Mouse (Mus musculus) neural tube, embryonic 11.5 days (tissue): ENCODE results near the gene Asphd2. TPM values are rescaled to one million over a fixed set of nuclear protein-coding genes. Genes with fewer than 3 reads are reported as not detected.

ENCODE experiments used
- ATAC-seq: fragments of 200-750 bp; cut with Nextera tagmentation; 2 replicates; pipeline ENCODE4 v1.8.0; 2017; ENCODE audit warnings: moderate number of reproducible peaks, mild to moderate bottlenecking, moderate TSS enrichment, moderate library complexity; ENCODE audit not compliant: insufficient read depth, low FRiP score, low TSS enrichment
- DNase-seq: peaks from one replicate; pipeline ENCODE4 v3.0.0-alpha.2; 2015; ENCODE audit warnings: low spot score
- H3K27ac ChIP-seq: fragments of 300-500 bp; sonication (generic); 2 replicates; pipeline ENCODE4 v1.5.1; 2014; ENCODE audit warnings: low read depth, mild to moderate bottlenecking, low read length
- H3K27me3 ChIP-seq: fragments of 300-500 bp; sonication (generic); 2 replicates; pipeline ENCODE4 v1.6.1; 2014; ENCODE audit warnings: mild to moderate bottlenecking, low read length, mixed read lengths; ENCODE audit not compliant: control insufficient read depth, insufficient read depth
- H3K36me3 ChIP-seq: fragments of 300-500 bp; sonication (generic); 2 replicates; pipeline ENCODE4 v1.6.1; 2014; ENCODE audit warnings: mild to moderate bottlenecking, low read length, moderate library complexity, mixed read lengths; ENCODE audit not compliant: control insufficient read depth, insufficient read depth
- H3K4me1 ChIP-seq: fragments of 300-500 bp; sonication (generic); 2 replicates; pipeline ENCODE4 v1.6.1; 2014; ENCODE audit warnings: low read length, mixed read lengths; ENCODE audit not compliant: control insufficient read depth, insufficient read depth
- H3K4me2 ChIP-seq: fragments of 300-500 bp; sonication (generic); 2 replicates; pipeline ENCODE4 v1.6.1; 2014; ENCODE audit warnings: low read depth, mild to moderate bottlenecking, moderate library complexity
- H3K4me3 ChIP-seq: fragments of 300-500 bp; sonication (generic); 2 replicates; pipeline ENCODE4 v1.5.1; 2014; ENCODE audit warnings: low read depth, low read length
- H3K9ac ChIP-seq: fragments of 300-500 bp; sonication (generic); 2 replicates; pipeline ENCODE4 v1.6.1; 2014; ENCODE audit warnings: mild to moderate bottlenecking, low read length
- H3K9me3 ChIP-seq: fragments of 300-500 bp; sonication (generic); 2 replicates; pipeline ENCODE4 v1.6.1; 2016; ENCODE audit warnings: low read length; ENCODE audit not compliant: control insufficient read depth
- WGBS: fragments of 180-500 bp; shearing (Covaris S2); extraction: QIAGEN DNeasy Blood & Tissue Kit; methylation state at CpG from one replicate; pipeline ENCODE4 v1.1.7; 2014; 5-methylcytosine and 5-hydroxymethylcytosine counted together
- polyA plus RNA-seq: library from polyadenylated mRNA; unstranded; fragments of >200 nt; fragmentation: Nextera tagmentation; extraction: Ambion mirVana; gene quantifications from 2 replicates; pipeline ENCODE4 v1.2.1, GENCODE M21; 2014

The Asphd2 gene
- polyA plus RNA-seq, 1 experiment from 2014 or later: 46.3 TPM

- H3K4me3 ChIP-seq: no peak overlapping the region
- 89% methylated on average over 9 of the region's 9 CpGs for WGBS
These were observed 38.3 kb downstream of the Asphd2 start for GRCm38 (mm10) chr5:112356322-112356721.

GRCm38 (mm10) chr5:112355910-112356309 lies 38.8 kb downstream of the Asphd2 start, which contains the start of gene Gm6583:
Gm6583 (minus strand) TSS chr5:112356033.
- Histone ChIP-seq H3K36me3 (no peaks in the 10 kb centered on the region), H3K4me2 (no peak within 1 kb of the TSS), H3K4me3 (no peak within 1 kb of the TSS), H3K4me1 (no peaks in the 10 kb centered on the region), H3K27me3 (no peaks in the 10 kb centered on the region), H3K9ac (no peak within 1 kb of the TSS), H3K9me3 (no peaks in the 10 kb centered on the region), H3K27ac (no peak within 1 kb of the TSS)
- whole genome bisulfite sequencing: 64% methylated on average over 13 of the region's 13 CpGs
- no peak for DNase-seq
- no peak for ATAC-seq

More at GRCm38 (mm10) chr5:112356322-112356721, 38.3 kb downstream of the Asphd2 start:
- DNase-seq: no peak
- Histone ChIP-seq H3K36me3 (no peaks in the 10 kb centered on the region), H3K27ac (no peak overlapping the region), H3K4me2 (no peak overlapping the region), H3K9me3 (no peaks in the 10 kb centered on the region), H3K27me3 (no peaks in the 10 kb centered on the region), H3K9ac (no peak overlapping the region), H3K4me1 (no peaks in the 10 kb centered on the region)
- no peak for ATAC-seq

- DNase-seq: no peak
- Histone ChIP-seq H3K36me3 (no peaks in the 10 kb centered on the region), H3K4me1 (no peaks in the 10 kb centered on the region), H3K4me3 (no peak overlapping the region), H3K4me2 (no peak overlapping the region), H3K9me3 (no peaks in the 10 kb centered on the region), H3K27ac (no peak overlapping the region), H3K27me3 (no peaks in the 10 kb centered on the region), H3K9ac (no peak overlapping the region)
- WGBS: 94% methylated on average over 6 of the region's 6 CpGs
- no peak for ATAC-seq
These were observed 39.2 kb downstream of the Asphd2 start for GRCm38 (mm10) chr5:112355493-112355892.

- ATAC-seq: no peak
- WGBS: 89% methylated on average over 8 of the region's 8 CpGs
These were observed 45.5 kb downstream of the Asphd2 start for GRCm38 (mm10) chr5:112349169-112349568.

GRCm38 (mm10) chr5:112346211-112346965 lies 48.3 kb downstream of the Asphd2 start:
- Histone ChIP-seq H3K4me2 (no peak overlapping the region), H3K4me1 (peaks cover 15% of the 10 kb centered on the region), H3K36me3 (peaks cover 3% of the 10 kb centered on the region), H3K9ac (no peak overlapping the region), H3K4me3 (no peak overlapping the region), H3K27me3 (no peaks in the 10 kb centered on the region), H3K9me3 (no peaks in the 10 kb centered on the region), H3K27ac (no peak overlapping the region)
- WGBS: 87% methylated on average over 16 of the region's 16 CpGs
- ATAC-seq: no peak
- no peak for DNase-seq

More at GRCm38 (mm10) chr5:112349169-112349568, 45.5 kb downstream of the Asphd2 start:
- DNase-seq: no peak
- peaks cover 5% of the 10 kb centered on the region; the same call in 1 of the 2 replicates for H3K4me1 ChIP-seq
- H3K9me3 ChIP-seq: no peaks in the 10 kb centered on the region
- H3K27ac ChIP-seq: no peak overlapping the region
- H3K27me3 ChIP-seq: no peaks in the 10 kb centered on the region
- no peak overlapping the region for H3K4me2 ChIP-seq
- H3K36me3 ChIP-seq: peaks cover 3% of the 10 kb centered on the region
- no peak overlapping the region for H3K9ac ChIP-seq
- H3K4me3 ChIP-seq: no peak overlapping the region

GRCm38 (mm10) chr5:112344092-112344960 lies 50.3 kb downstream of the Asphd2 start:
- no peak overlapping the region for H3K4me2 ChIP-seq
- H3K36me3 ChIP-seq: peaks cover 5% of the 10 kb centered on the region
- H3K27me3 ChIP-seq: no peaks in the 10 kb centered on the region
- 78% methylated on average over 6 of the region's 6 CpGs for WGBS
- no peak overlapping the region for H3K4me3 ChIP-seq
- H3K27ac ChIP-seq: no peak overlapping the region
- no peaks in the 10 kb centered on the region for H3K9me3 ChIP-seq
- no peak overlapping the region for H3K9ac ChIP-seq
- ATAC-seq: no peak
- DNase-seq: no peak
- H3K4me1 ChIP-seq: peaks cover 15% of the 10 kb centered on the region

- H3K9ac ChIP-seq: peak overlapping the region; percentile 82
- H3K4me3 ChIP-seq: peak overlapping the region; percentile 53
- DNase-seq: no peak
- ATAC-seq: peak; percentile 48; the same call in 1 of the 2 replicates
- H3K27ac ChIP-seq: no peak overlapping the region
- H3K36me3 ChIP-seq: peaks cover 5% of the 10 kb centered on the region
- H3K4me1 ChIP-seq: peaks cover 15% of the 10 kb centered on the region
- no peaks in the 10 kb centered on the region for H3K9me3 ChIP-seq
- peak overlapping the region; percentile 78 for H3K4me2 ChIP-seq
- under 1% methylated on average over 24 of the region's 24 CpGs for WGBS
- H3K27me3 ChIP-seq: no peaks in the 10 kb centered on the region
These were observed 51.5 kb downstream of the Asphd2 start for GRCm38 (mm10) chr5:112343205-112343595.

- Histone ChIP-seq H3K9me3 (no peaks in the 10 kb centered on the region), H3K4me3 (peak within 1 kb of the TSS; percentile 53), H3K27me3 (no peaks in the 10 kb centered on the region), H3K27ac (no peak within 1 kb of the TSS), H3K36me3 (peaks cover 8% of the 10 kb centered on the region), H3K4me1 (peaks cover 15% of the 10 kb centered on the region), H3K9ac (peak within 1 kb of the TSS; percentile 82), H3K4me2 (peak within 1 kb of the TSS; percentile 78)
- peak; percentile 68 for ATAC-seq
- 1% methylated on average over 64 of the region's 64 CpGs for WGBS
- DNase-seq: peak; percentile 85
These were observed 52.0 kb downstream of the Asphd2 start, which contains the start of the genes Srrd and Hps4 for GRCm38 (mm10) chr5:112342463-112343204. Srrd (minus strand) TSS chr5:112343040. Hps4 (plus strand) TSS chr5:112343083.
